Mouse (Mus musculus) neural tube, embryonic 11.5 days (tissue): Measurements from ENCODE around the gene Ddrgk1. TPM values are rescaled to one million over a fixed set of nuclear protein-coding genes. Genes with fewer than 3 reads are reported as not detected.

ENCODE experiments used
- ATAC-seq: fragments of 200-750 bp; cut with Nextera tagmentation; 2 replicates; pipeline ENCODE4 v1.8.0; 2017; ENCODE audit warnings: moderate number of reproducible peaks, mild to moderate bottlenecking, moderate TSS enrichment, moderate library complexity; ENCODE audit not compliant: insufficient read depth, low FRiP score, low TSS enrichment
- DNase-seq: peaks from one replicate; pipeline ENCODE4 v3.0.0-alpha.2; 2015; ENCODE audit warnings: low spot score
- H3K27ac ChIP-seq: fragments of 300-500 bp; sonication (generic); 2 replicates; pipeline ENCODE4 v1.5.1; 2014; ENCODE audit warnings: low read depth, mild to moderate bottlenecking, low read length
- H3K27me3 ChIP-seq: fragments of 300-500 bp; sonication (generic); 2 replicates; pipeline ENCODE4 v1.6.1; 2014; ENCODE audit warnings: mild to moderate bottlenecking, low read length, mixed read lengths; ENCODE audit not compliant: control insufficient read depth, insufficient read depth
- H3K36me3 ChIP-seq: fragments of 300-500 bp; sonication (generic); 2 replicates; pipeline ENCODE4 v1.6.1; 2014; ENCODE audit warnings: mild to moderate bottlenecking, low read length, moderate library complexity, mixed read lengths; ENCODE audit not compliant: control insufficient read depth, insufficient read depth
- H3K4me1 ChIP-seq: fragments of 300-500 bp; sonication (generic); 2 replicates; pipeline ENCODE4 v1.6.1; 2014; ENCODE audit warnings: low read length, mixed read lengths; ENCODE audit not compliant: control insufficient read depth, insufficient read depth
- H3K4me2 ChIP-seq: fragments of 300-500 bp; sonication (generic); 2 replicates; pipeline ENCODE4 v1.6.1; 2014; ENCODE audit warnings: low read depth, mild to moderate bottlenecking, moderate library complexity
- H3K4me3 ChIP-seq: fragments of 300-500 bp; sonication (generic); 2 replicates; pipeline ENCODE4 v1.5.1; 2014; ENCODE audit warnings: low read depth, low read length
- H3K9ac ChIP-seq: fragments of 300-500 bp; sonication (generic); 2 replicates; pipeline ENCODE4 v1.6.1; 2014; ENCODE audit warnings: mild to moderate bottlenecking, low read length
- H3K9me3 ChIP-seq: fragments of 300-500 bp; sonication (generic); 2 replicates; pipeline ENCODE4 v1.6.1; 2016; ENCODE audit warnings: low read length; ENCODE audit not compliant: control insufficient read depth
- WGBS: fragments of 180-500 bp; shearing (Covaris S2); extraction: QIAGEN DNeasy Blood & Tissue Kit; methylation state at CpG from one replicate; pipeline ENCODE4 v1.1.7; 2014; 5-methylcytosine and 5-hydroxymethylcytosine counted together
- polyA plus RNA-seq: library from polyadenylated mRNA; unstranded; fragments of >200 nt; fragmentation: Nextera tagmentation; extraction: Ambion mirVana; gene quantifications from 2 replicates; pipeline ENCODE4 v1.2.1, GENCODE M21; 2014

The Ddrgk1 gene
- polyA plus RNA-seq, 1 experiment from 2014 or later: 44.8 TPM

GRCm38 (mm10) chr2:130642197-130642660 lies 22.2 kb downstream of the Ddrgk1 start:
- Histone ChIP-seq H3K4me1 (peaks cover 4% of the 10 kb centered on the region; the same call in 1 of the 2 replicates), H3K27me3 (peaks cover 16% of the 10 kb centered on the region), H3K4me2 (peak overlapping the region; percentile 97), H3K9me3 (no peaks in the 10 kb centered on the region), H3K9ac (peak overlapping the region; percentile 72), H3K36me3 (no peaks in the 10 kb centered on the region), H3K27ac (no peak overlapping the region), H3K4me3 (peak overlapping the region; percentile 65)
- peak; percentile 27 for DNase-seq
- ATAC-seq: peak; percentile 66
- WGBS: under 1% methylated on average over 18 of the region's 27 CpGs

DNA sequence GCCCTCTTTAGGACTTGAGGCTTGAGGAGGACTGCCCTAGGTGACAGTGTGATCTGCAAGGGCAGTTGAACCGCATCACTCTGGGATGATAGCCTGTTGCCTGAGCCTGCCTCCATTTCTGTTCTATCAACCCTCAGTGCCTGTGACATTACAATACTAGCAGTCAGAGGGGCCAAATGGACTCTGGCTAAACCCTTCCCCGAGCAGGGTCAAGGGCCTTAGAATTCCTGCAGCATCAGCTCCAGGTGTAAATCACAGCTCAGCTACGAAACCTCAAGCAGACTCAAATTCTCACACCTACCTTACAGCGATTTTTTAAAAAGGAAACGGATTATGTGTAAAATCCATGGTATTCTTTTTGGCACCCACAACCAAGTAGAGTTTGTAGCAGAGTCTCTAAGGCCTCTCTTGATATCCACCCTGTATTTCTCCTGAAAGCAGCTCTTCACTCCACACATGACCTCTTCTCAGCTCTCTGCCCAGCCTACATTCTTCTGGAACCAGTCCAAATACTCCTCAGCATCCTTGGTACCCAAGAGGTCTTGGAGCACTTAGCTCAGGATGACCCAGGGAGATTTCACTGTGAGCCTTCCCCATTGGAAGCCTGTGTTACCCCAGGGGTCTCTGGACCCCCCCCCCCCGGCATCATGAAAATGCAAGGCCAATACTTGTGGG lies 23.0 kb downstream of the Ddrgk1 start:
- peak overlapping the region; percentile 65; the same call in 1 of the 2 replicates for H3K4me3 ChIP-seq
- no peaks in the 10 kb centered on the region for H3K36me3 ChIP-seq
- DNase-seq (no peak), ATAC-seq (no peak)
- H3K4me2 ChIP-seq: peak overlapping the region; percentile 97
- H3K9ac ChIP-seq: no peak overlapping the region
- WGBS: 58% methylated on average over 6 of the region's 6 CpGs
- H3K4me1 ChIP-seq: peaks cover 4% of the 10 kb centered on the region; the same call in 1 of the 2 replicates
- peaks cover 22% of the 10 kb centered on the region for H3K27me3 ChIP-seq
- no peaks in the 10 kb centered on the region for H3K9me3 ChIP-seq
- no peak overlapping the region for H3K27ac ChIP-seq

DNA sequence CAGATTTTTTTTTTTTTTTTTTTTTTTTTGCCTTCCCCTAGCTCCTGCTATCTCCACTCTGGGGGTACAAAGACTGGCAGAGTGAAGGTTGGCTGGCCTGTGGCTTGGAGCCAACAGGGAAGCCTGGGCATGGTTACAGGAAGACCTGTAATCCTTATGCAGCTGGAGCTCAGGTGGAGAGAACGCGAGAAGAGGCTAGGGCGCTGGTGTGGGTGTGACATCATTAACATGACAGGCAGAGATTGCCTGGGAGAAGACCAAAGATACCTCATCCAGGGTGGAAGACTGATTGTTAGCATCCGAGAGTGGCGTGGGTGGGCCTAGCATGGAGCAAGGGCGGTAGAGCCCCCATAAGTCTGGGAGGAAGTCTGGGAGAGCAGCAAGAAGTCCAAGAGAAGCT lies 25.2 kb downstream of the Ddrgk1 start:
- Histone ChIP-seq H3K4me3 (no peak overlapping the region), H3K27ac (no peak overlapping the region), H3K36me3 (no peaks in the 10 kb centered on the region), H3K4me2 (no peak overlapping the region), H3K27me3 (peaks cover 44% of the 10 kb centered on the region), H3K4me1 (peaks cover 17% of the 10 kb centered on the region), H3K9ac (no peak overlapping the region), H3K9me3 (no peaks in the 10 kb centered on the region)
- DNase-seq (no peak), ATAC-seq (no peak)
- 71% methylated on average over 6 of the region's 6 CpGs for WGBS

GRCm38 (mm10) chr2:130638101-130638611 lies 26.3 kb downstream of the Ddrgk1 start:
- ATAC-seq: no peak

GRCm38 (mm10) chr2:130635847-130636246 lies 28.6 kb downstream of the Ddrgk1 start:
- 5% methylated on average over 21 of the region's 21 CpGs for WGBS
- H3K9ac ChIP-seq: no peak overlapping the region

More at GRCm38 (mm10) chr2:130638101-130638611, 26.3 kb downstream of the Ddrgk1 start:
- H3K36me3 ChIP-seq: no peaks in the 10 kb centered on the region
- H3K4me2 ChIP-seq: no peak overlapping the region
- DNase-seq: no peak
- no peak overlapping the region for H3K9ac ChIP-seq
- WGBS: 28% methylated on average over 16 of the region's 16 CpGs
- peaks cover 49% of the 10 kb centered on the region for H3K27me3 ChIP-seq
- no peaks in the 10 kb centered on the region for H3K9me3 ChIP-seq
- peaks cover 20% of the 10 kb centered on the region for H3K4me1 ChIP-seq
- H3K27ac ChIP-seq: no peak overlapping the region
- no peak overlapping the region for H3K4me3 ChIP-seq

GRCm38 (mm10) chr2:130634739-130635411 lies 29.6 kb downstream of the Ddrgk1 start:
- Histone ChIP-seq H3K27me3 (peaks cover 49% of the 10 kb centered on the region), H3K4me2 (peak overlapping the region; percentile 50), H3K36me3 (no peaks in the 10 kb centered on the region), H3K9ac (peak overlapping the region; percentile 47), H3K27ac (no peak overlapping the region), H3K4me3 (peak overlapping the region; percentile 20), H3K9me3 (no peaks in the 10 kb centered on the region), H3K4me1 (peaks cover 15% of the 10 kb centered on the region)
- WGBS: under 1% methylated on average over 38 of the region's 38 CpGs
- DNase-seq (peak; percentile 52), ATAC-seq (no peak; the same call in 1 of the 2 replicates)

More at GRCm38 (mm10) chr2:130635847-130636246, 28.6 kb downstream of the Ddrgk1 start:
- DNase-seq: no peak
- ATAC-seq: no peak
- H3K9me3 ChIP-seq: no peaks in the 10 kb centered on the region
- H3K27ac ChIP-seq: no peak overlapping the region
- H3K27me3 ChIP-seq: peaks cover 49% of the 10 kb centered on the region
- no peak overlapping the region for H3K4me2 ChIP-seq
- no peak overlapping the region for H3K4me3 ChIP-seq
- peaks cover 15% of the 10 kb centered on the region for H3K4me1 ChIP-seq
- H3K36me3 ChIP-seq: no peaks in the 10 kb centered on the region

DNA sequence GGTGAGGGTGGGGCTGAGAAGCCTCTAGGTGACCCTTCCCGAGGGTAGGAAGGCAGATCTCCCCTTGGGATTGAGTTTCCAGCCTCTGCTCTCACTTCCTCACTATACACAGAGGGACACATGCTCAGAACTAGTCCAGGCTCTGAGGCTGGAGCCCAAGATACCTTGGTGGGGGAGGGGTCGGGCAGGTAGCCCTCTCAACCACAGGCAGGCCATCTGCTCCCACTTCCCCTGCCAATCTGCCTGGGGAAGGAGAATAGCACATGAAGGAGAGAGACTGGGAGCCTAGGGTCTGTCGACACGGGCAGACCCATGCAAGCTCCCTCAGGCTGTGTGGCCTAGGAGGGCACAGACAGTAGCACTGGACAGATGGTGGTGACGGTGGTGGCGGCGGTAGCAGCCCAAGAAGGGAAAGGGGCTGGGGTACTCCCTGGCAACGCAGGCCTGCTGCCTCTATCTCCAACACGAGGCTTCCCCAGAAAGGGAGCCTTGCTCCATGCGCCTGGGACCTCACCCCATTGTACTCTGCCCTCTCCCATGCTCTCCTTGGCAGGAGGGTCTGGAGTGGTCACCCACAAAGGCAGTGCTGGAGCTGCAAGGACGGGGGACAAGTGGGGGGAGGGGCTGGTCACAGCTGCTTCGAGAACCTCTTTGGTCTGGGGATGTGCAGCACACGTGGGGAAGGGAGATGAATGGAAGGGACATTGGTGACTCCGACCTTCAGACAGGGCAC lies 30.3 kb downstream of the Ddrgk1 start:
- WGBS: 13% methylated on average over 13 of the region's 14 CpGs
- peak overlapping the region; percentile 50 for H3K4me2 ChIP-seq
- no peaks in the 10 kb centered on the region for H3K36me3 ChIP-seq
- peaks cover 49% of the 10 kb centered on the region for H3K27me3 ChIP-seq
- ATAC-seq: peak; percentile 17; the same call in 1 of the 2 replicates
- peaks cover 15% of the 10 kb centered on the region for H3K4me1 ChIP-seq
- H3K27ac ChIP-seq: no peak overlapping the region
- H3K9ac ChIP-seq: no peak overlapping the region; the same call in 1 of the 2 replicates
- peak; percentile 47 for DNase-seq
- H3K4me3 ChIP-seq: peak overlapping the region; percentile 20; the same call in 1 of the 2 replicates
- no peaks in the 10 kb centered on the region for H3K9me3 ChIP-seq

DNA sequence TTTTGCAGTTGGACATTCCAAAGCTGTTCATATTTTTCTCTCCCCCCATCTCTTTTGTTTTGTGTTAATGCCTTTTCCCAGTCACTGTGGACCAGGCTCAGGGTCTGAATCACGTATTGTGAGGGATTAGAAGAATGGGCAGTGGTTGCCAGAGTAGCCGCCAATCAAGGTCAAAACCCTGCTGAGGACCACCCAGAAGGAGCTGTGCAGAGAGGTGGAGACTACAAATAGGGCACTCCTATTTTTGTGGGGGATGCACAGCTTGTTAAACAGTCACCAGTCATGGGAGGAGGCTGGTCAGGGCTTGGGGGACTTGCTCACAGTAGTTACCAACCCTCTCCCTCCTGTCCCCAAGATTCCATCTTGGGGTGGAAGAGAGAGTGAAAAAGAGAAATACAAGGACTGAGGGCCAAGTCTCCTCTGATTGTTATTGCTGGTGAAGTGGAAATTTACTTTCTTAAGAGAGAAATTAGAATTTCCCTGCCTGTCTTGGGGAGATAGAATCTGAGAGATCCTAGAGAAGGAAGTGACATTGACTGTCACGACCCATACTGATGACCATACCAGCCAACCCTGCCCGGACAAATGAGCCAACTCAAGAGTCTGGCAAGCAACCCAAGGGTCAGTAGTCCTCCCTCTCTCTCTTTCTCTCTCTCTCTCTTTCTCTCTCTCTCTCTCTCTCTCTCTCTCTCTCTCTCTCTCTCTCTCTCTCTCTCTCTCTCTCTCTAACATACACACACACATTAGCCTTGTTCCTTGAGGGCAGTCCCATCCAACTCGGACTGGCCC lies 31.4 kb downstream of the Ddrgk1 start:
- Histone ChIP-seq H3K27me3 (peaks cover 42% of the 10 kb centered on the region), H3K36me3 (no peaks in the 10 kb centered on the region), H3K9ac (no peak overlapping the region), H3K4me2 (no peak overlapping the region), H3K27ac (no peak overlapping the region), H3K4me3 (no peak overlapping the region), H3K9me3 (no peaks in the 10 kb centered on the region), H3K4me1 (peaks cover 19% of the 10 kb centered on the region)
- ATAC-seq: no peak
- no peak for DNase-seq
- WGBS: 55% methylated on average over 5 of the region's 5 CpGs
